Mouse (Mus musculus): ENCODE measurements around the gene Ing1.

Gene Ing1

DNA sequence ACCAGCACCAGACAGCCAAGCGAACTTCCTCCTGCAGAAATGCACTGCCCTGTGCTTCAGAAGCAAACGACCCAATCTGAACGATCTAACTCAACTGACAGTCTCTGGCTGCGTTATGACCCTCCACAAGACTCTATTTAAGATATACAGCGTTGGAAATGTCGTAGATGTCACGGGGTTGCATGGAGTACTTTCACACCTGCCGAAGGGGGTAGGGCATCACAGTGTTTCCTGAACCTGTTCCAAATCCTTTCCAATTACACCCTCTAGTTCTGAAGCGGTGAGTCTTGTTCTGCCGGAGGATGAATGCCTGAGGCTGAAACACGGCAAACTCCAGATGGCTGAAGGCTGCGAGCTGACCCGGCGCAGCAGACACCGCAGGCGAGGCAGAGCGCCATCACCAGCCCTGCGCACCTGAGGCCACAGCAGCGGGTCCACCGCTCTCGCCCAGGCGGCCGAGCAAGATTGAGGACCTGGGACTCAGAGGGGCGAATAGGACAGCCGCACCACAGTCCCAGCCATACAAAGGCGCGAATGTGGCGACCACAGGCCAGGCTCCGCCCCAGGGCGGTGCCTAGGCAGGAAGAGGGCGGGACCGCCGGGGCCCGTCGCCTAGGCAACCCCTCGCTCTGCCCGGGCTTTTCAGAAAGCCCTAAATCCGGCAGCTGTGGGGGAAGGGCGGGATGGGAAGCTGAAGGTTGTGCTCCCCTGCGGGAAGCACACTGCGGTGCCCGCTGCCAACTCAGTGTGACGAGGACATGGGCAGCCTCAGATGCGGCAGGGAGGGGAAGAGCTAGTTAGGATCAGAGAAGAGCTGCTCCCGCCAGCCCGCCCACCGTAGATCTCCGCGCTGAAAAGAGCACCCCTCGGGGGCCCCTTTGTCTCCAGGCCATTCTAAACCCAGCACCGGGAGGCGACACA, at the start of gene Ing1:
Ing1 (plus strand) TSS at position 773 of the 921 bp plus-strand sequence.
- in situ Hi-C loops (cut with MboI; ENCODE audit: low sequenced_read_pairs): no loop called here

DNA sequence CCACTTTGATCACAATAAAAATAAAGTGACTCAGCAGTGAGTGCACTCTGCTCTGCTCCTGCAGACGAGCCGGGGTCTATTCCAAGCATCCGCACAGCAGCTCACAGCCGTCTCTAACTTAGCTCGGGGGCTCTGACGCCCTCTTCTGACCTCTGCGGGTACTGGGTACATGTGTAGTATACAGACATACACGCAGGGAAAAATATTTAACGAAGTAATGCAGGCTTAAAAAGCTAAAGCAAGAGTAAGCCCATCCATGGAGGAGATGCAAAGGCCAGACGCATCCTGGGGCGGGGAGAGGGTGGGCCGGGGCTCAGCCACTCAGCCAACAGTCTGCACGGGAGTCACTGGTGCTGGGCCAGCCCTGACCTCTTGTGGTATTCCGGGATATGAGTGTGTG, 49.3 kb upstream of the Ing1 start:
- in situ Hi-C loops (cut with MboI; ENCODE audit: low sequenced_read_pairs): loop anchor here (10.0 kb wide), 1 partner anchor 109 kb away; no protein-coding TSS in a partner anchor

DNA sequence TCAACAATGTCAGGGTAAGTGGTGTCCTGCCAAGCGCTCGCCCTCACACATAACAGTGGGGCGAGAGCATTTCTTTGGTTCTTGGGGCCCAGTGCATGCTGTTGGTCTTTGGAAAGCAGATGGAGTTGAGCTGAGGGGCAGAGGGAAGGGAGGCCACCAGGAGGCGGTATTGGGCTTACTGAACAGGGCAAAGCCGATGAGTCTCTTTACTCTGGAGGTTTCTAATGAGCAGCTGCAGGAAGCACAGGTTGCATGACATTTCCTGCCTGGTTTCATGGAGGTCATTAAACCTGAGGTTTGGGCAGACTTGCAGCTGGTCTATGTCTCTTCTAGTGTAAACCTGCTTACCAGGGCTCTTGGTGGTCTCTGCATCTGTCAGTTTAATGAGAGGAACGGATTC, 48.6 kb upstream of the Ing1 start:
- in situ Hi-C loops (cut with MboI; ENCODE audit: low sequenced_read_pairs): loop anchor here (10.0 kb wide), 1 partner anchor 108 kb away; no protein-coding TSS in a partner anchor

DNA sequence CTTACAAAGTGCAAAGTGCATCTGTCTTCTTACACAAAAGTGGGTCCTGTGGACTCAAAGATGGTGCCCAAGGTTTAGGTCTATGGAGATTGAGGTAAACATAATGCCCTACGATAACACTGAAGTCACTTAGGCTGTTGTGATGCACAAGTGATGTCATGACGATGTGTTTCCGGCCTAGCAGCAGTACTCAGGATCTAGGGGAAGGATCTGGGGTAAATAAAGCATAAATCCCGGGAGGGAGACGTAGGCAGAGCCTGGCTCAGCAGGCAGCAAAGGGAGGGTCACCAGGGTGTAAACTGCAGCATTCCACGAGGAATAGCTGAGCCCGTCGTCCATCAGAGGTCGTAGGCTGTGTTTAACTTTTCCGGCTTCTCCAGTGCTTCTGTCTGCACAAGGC, 46.5 kb upstream of the Ing1 start:
- in situ Hi-C loops (cut with MboI; ENCODE audit: low sequenced_read_pairs): loop anchor here (10.0 kb wide), 1 partner anchor 106 kb away; no protein-coding TSS in a partner anchor

DNA sequence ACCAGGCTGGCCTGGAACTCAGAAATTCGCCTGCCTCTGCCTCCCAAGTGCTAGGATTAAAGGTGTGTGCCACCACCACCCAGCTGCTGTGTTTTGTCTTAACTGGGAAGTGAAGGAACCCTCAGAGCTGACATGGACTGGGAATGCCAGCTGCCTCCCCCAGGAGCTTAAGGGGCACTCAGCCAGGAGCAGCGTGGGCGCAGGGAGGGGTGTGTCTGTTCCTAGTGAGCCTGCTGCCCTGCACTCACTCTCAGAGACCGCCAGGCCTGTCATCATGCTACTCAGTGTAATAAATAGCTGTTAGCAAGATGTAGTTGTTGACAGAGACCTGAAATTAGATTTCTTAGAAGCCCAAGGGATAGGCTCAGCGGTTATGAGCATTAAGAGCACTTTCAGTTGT, 44.4 kb upstream of the Ing1 start:
- in situ Hi-C loops (cut with MboI; ENCODE audit: low sequenced_read_pairs): no loop called here

DNA sequence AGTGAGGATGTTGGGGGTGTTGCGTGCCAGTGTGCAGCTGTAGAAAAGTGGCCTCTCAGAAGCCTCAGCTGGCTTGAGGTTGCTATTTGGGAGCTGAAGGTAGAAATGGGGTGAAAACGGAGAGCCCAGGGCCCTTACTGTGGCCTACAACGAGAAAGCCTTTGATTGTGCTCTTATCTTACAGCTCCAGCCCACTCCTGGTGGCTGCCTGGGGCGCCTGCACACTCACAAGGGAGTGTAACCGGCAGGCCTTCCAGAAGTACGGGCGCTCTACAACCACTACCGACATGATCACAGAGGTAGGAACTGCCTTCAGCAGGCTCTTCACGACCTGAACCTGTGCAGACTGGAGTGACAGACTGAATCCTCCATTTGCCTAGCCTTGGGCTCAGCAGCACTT, 42.7 kb upstream of the Ing1 start:
- in situ Hi-C loops (cut with MboI; ENCODE audit: low sequenced_read_pairs): no loop called here

DNA sequence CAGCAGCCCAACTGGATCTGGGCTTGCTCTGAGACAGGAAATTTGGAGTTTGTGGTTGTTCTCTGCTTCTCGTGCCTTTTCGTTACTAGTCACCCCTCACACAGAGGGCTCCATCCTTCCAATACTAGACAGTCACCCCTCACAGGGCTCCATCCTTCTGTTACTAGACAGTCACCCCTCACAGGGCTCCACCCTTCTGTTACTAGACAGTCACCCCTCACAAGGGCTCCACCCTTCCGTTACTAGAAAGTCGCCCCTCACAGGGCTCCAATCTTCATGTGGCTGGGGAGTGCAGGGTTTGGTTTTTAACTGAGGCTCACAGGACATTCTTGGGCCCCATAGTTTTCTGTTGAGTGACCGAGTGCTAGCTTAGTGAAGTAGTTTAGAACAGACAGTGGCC, 42.1 kb upstream of the Ing1 start:
- in situ Hi-C loops (cut with MboI; ENCODE audit: low sequenced_read_pairs): no loop called here

DNA sequence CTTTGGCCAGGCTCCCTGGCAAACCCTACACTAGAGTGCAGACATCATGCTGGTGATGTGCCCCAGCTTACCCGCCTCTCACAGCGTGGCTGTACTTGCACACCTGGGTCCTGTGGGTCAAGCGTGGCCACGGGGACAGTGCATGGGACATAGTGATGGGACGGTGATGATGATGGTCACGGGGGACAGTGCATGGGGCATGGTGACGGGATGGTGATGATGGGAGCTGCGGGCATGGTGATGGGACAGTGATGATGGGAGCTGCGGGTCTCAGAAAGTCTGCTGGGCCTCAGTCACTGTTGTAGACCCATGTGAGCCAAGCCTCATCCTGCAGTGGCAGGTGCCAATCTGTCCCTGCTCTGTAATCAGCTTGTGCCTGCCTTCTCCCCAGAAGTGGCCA, 39.1 kb upstream of the Ing1 start:
- in situ Hi-C loops (cut with MboI; ENCODE audit: low sequenced_read_pairs): no loop called here

DNA sequence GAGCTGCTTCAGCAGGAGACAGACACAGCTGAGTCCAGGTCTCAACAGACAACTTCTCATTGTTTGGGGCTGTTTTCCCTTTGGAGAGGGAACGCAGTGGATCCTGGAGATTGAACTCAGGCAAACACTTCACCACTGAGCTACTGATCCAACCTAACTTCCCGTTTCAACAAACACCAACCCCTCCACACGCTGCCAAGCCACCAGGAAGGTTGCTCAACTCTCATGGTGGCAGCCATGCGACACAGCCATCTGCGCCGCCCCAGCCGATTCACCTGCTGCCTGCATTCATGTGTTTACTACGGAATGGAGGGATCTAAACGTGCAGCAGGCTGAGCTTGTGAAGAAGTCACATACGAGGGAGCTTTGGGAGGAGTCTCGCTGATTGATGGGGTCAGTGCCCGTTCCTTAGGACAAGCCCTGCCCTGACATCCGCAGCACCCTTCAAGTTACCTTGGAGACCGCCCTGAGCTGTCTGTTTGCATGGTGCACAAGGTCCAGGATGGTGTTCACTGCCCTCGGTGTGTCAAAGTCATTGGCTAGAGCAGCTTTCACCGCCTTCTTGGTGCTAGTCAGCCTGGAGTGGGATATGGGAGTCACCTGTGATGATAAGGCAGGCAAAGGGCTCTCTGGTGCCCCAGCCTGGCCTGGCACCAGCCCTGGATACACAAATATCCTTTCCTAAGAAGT, 37.9 kb upstream of the Ing1 start:
- in situ Hi-C loops (cut with MboI; ENCODE audit: low sequenced_read_pairs): no loop called here

DNA sequence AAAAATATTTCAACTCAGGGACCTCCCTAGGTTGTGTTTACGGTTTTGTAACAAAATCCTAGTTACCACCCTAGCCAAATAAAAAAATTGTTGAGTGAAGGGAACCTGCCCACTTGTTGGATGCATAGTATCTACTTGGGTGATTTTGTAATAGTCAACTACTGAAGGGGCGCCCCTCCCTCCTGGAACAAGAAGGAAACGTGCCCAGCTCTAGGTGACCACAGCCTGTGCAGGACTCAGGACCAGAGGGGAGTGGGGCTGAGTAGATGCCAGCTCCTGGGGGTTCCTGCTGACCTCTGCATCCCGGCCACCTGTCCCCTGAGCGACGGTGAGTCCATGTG, 37.3 kb upstream of the Ing1 start:
- in situ Hi-C loops (cut with MboI; ENCODE audit: low sequenced_read_pairs): no loop called here

DNA sequence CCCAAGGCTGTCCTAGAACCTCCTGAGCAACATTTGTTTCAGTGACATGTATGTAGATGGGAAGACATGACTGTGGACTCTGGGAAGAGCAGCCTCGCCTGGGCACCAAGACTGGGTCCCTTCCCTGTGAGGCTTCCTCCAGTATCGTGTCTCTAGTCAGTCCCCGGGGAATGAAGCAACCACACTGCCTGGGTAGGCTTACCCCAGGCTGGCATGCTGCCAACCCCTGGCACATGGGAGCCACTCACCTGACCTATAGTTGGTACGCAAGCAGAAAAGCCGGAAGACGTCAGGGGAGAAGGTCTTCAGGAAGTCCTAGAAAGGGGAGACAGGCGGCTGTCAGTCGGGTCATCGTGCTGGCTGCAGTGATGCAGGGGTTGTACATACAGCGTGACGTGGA, 36.7 kb upstream of the Ing1 start:
- in situ Hi-C loops (cut with MboI; ENCODE audit: low sequenced_read_pairs): no loop called here

DNA sequence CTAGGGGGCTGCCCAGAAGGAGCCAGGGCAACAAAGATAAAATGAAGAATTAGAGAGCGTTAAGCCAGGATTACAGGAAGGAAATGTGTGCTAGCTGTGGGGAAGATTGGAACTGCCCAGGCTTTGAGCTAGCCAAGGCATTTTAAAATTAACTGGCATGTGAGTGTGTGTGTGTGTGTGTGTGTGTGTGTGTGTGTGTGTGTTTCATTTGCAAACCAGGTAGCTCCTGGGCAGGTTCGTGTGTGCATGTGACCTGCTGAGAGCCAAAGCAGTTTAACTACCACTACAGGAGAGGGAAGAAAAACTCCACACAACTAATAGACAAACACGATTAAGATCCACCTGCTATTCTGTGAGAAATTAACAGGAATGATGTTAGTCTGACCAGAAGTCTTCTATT, 32.0 kb upstream of the Ing1 start:
- in situ Hi-C loops (cut with MboI; ENCODE audit: low sequenced_read_pairs): no loop called here

DNA sequence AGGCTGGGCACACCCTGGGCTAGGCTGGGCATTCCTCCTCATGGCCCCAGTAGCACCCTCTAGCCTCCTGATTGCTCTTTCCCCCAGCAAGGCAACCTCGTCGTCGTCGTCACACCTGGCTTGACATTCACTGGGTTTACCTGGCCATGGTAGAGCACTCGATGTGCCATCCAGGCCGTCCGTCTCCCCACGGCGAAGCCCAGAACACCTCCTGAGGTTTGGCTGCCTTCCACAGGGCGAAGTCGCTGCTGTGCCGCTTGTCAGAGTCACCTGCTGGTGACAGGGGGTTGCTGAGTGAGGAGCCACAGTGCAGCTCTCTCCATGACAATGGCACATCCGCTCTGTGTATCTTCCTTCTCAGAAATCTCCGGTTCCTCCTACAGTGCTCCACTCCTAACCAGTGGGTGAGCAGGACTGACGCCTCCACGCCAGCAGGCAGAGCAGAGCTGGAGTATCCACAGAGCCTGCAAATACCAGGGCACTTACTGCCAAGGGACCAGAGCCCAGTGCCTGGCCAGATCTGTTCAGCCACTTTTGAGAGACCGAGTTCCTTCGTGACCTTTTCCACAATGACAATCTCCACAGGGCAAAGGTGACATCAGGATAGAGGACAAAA, 25.1 kb upstream of the Ing1 start:
- in situ Hi-C loops (cut with MboI; ENCODE audit: low sequenced_read_pairs): no loop called here

DNA sequence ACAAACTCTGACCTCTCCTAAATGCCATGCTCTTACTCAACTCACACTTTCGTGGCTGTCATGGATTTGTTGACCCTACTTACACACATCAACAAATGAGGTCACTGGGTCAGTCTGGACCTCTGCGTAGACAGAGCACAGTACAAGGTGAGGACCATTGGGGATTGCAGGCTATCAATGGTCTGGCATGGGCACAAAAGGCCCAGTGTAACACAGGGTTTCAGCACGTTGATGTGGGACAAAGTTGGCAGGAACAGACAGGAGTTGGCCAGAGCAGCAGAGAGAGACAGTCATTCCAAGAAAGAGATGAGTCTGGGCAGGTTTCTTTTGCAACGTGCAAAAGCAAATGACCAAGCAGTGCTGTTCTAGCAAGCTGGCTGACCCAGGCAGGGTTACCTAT, 24.5 kb upstream of the Ing1 start:
- in situ Hi-C loops (cut with MboI; ENCODE audit: low sequenced_read_pairs): no loop called here

DNA sequence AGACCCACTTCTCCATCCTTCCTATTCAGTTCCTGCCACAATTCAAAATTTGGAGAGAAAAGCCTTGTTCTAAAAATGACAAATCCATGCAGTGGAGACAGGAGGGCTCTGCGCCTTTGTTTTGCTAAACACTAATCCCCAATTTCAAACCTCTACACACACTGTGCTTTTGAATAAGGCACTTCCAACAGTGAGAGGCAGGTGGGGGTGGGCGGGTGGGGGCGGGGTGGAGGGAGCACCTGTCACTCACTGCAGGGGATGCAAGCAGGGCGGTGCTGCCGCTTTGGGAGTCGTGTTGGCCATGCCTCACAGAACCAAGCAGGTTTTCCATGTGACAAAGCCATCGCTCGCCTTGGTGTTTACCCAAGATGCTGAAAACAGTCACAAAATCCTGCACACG, 20.9 kb upstream of the Ing1 start:
- in situ Hi-C loops (cut with MboI; ENCODE audit: low sequenced_read_pairs): no loop called here

DNA sequence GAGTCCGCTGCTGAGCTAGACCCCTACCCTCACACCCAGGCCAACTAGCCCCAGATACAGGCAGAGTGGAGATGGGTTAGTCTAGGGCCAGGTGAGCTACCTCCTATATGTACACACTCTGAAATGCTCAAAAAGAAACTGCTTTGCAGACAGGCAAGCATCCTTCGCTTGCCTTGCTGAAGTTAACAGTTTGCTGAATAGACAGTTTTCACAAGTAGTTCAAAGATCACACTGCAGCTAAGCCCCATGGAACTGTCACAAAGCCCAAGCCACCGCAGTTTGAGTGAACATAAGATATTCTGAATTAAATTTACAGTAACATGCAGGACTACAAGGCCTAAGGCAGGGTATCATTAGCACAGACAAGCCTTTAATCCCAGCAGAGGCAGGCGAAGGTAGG, 16.3 kb upstream of the Ing1 start:
- in situ Hi-C loops (cut with MboI; ENCODE audit: low sequenced_read_pairs): no loop called here

DNA sequence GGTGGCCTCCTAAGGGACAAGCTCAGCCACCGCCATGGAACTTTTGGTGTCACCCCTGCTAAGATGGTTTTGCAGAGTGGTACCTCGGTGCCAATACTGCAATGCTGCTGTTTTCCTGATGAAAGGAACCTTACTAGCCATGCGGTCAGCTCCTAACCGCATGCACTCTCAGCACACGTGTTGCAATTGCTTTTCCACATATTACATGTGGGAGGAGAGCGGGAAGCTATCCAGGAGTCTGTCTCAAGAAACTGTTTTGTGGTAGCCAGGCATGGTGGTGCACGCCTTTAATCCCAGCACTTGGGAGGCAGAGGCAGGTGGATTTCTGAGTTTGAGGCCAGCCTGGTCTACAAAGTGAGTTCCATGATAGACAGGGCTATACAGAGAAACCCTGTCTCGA, 15.2 kb upstream of the Ing1 start:
- in situ Hi-C loops (cut with MboI; ENCODE audit: low sequenced_read_pairs): no loop called here

DNA sequence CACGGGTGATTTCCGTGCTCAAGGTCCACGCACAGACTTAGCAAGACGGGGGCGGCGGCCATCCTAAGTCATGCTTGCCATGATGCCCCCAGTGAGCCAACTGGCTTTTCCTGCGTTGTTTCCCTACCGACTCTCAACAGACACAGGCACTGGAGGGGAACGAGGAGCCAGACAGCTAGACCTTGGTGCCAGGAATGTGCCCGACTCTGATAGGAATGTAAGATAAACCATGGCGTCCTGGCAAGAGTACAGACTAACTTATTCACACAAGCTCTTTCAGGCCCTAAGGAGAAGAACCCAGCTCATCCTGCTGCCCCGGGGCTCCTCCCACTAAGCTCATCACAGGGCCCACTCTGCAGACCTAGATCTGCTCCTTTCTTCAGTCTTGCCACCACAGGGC, 13.3 kb upstream of the Ing1 start:
- in situ Hi-C loops (cut with MboI; ENCODE audit: low sequenced_read_pairs): no loop called here

DNA sequence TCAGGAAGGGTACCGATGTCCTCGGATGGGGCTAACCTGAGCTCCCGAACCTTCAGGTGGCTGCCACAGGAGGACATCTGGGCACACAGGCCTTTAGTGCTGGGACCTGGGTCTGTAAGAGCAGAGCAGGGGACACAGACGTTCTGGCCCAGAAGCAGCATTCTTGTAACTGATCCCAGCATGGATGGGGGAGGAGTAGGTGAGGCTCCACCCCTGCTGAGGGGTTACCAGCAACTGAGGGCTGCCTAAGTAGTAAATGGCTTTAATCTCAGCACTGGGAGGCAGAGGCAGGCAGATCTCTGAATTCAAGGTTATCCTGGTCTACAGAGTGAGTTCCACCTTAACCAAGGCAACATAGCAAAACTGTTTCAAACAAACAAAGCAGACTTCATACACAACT, 12.5 kb upstream of the Ing1 start:
- in situ Hi-C loops (cut with MboI; ENCODE audit: low sequenced_read_pairs): no loop called here

DNA sequence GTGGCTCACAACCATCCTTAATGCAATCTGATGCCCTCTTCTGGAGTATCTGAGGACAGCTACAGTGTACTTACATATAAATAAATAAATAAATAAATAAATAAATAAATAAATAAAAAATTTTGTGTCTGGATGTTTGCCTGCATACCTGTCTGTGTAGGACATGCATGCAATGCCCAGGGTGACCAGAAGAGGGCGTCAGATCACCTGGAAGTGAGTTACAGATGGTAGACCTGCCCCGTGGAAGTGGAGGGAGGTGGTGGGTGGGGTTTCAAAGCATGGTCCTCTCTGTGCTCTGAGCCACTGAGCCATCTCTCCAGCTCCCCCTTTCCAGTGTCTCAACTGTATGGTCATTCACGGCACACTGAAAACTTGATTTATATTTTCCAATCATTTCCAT, 11.0 kb upstream of the Ing1 start:
- in situ Hi-C loops (cut with MboI; ENCODE audit: low sequenced_read_pairs): no loop called here

DNA sequence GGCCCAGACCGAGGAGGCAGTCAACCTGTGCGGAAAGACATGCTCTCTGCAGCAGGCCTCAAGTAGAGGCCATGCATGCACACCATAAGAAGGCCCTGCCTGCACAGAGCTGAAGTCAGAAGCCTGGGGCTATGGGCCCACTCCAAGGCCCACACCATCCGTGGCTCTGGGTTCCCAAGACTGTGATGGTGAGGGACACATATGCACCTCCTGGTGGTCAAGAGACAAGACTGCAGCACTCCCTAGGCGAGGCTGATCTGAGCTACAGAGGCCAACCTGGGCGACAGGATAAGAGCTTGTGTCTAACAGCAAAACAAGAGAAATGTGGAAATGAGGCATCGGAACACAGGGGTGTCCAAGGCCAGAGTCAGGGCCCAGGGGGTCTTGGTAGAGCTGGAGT, 8.3 kb upstream of the Ing1 start:
- in situ Hi-C loops (cut with MboI; ENCODE audit: low sequenced_read_pairs): no loop called here

DNA sequence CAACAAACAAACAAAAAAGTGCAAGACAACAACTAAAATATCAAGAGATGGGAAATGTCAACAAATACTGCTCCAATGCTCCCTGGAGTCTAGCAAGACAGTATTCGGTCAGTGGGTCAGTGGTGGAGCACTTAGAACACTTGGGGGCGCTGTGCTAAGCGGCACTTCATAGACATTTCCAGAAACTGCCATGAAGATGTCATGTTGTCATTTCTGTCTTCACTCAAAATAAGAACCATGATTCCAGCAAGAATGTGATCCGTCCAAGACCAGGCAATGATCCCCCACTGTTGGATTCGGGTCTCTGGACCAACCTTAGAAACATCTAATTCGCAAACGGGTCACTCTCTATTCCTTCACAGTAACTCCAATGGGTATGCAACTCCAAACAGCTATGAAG, 5.7 kb upstream of the Ing1 start:
- in situ Hi-C loops (cut with MboI; ENCODE audit: low sequenced_read_pairs): no loop called here

All from CH12F3 (cell line).